Mouse (Mus musculus) olfactory bulb, adult 2 months (tissue): ENCODE measurements around the gene Cldn22.

ENCODE experiments used
- CTCF ChIP-seq: fragments of 200-500 bp; IDR thresholded peaks from 2 replicates; pipeline ENCODE4 v1.5.1; 2012; ENCODE audit warnings: low read depth, mild to moderate bottlenecking, low read length, moderate library complexity; ENCODE audit not compliant: insufficient read depth
- POLR2A ChIP-seq: fragments of 200-500 bp; IDR thresholded peaks from 2 replicates; pipeline ENCODE4 v1.6.1; 2012; ENCODE audit warnings: mild to moderate bottlenecking, low read depth, low read length, moderate library complexity; ENCODE audit not compliant: insufficient read depth

DNA sequence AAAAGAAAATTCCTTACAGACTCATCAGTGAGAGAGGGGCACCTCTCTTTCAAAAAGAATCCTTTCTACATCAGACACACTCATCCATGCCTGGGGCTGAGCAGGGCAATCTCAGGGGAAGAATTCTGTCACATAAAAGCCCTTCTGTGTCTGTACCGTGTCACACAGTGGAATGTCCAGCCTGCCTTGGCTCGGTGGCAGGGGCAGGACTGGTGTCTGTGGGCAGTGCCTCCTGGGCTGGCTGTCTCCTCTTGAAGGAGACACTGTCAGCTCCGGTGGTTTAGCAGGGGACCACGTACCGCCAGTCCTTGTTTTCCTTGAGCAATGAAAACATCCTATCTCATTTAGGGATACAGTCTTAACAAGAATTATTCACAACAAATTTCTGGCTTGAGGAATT, 1.3 kb downstream of the Cldn22 start:
- no peak for TF ChIP-seq POLR2A
- TF ChIP-seq CTCF: no peak
